Mouse (Mus musculus) cortical plate, adult 2 months (tissue): ENCODE measurements around the gene Tnk1.

Source experiments
- CTCF ChIP-seq: fragments of 200-500 bp; IDR thresholded peaks from 2 replicates; pipeline ENCODE4 v1.5.1; 2011; ENCODE audit warnings: mild to moderate bottlenecking, control low read depth, low read length; ENCODE audit not compliant: insufficient read depth; ENCODE audit errors: extremely low read depth
- POLR2A ChIP-seq: fragments of 200-500 bp; IDR thresholded peaks from 2 replicates; pipeline ENCODE4 v1.6.1; 2011; ENCODE audit warnings: mild to moderate bottlenecking, low read length, control low read depth; ENCODE audit not compliant: insufficient read depth; ENCODE audit errors: extremely low read depth

DNA sequence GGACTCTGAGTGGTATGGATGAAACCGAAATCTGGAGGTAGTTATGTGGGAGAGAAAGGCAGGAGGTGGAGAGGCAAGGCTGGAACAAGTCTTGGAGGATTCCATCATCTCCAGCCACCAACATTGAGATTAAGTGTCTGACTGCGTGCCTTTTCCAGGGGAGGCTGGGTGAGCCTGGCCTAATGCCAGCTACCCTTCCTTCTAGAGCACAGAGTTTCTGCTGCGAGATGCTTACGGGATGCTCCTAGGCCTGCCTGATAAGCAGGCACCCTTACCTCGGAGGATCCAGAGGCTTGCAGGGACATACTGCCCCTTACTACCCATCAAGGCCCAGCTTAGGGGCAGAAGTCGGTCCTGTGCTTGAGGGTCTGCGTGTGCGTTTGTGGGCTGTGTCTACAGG, 25.0 kb downstream of the Tnk1 start:
- no peak for TF ChIP-seq CTCF
- TF ChIP-seq POLR2A = no peak
